Mouse (Mus musculus): ENCODE data around the gene Rasef. TPM values are rescaled to one million over a fixed set of nuclear protein-coding genes. Genes with fewer than 3 reads are reported as not detected.
"Not testable (repeated sequence)": the region's sequence is repeated elsewhere in the genome, so short reads cannot be mapped to it uniquely, and the experiment has no call there.

The Rasef gene
- polyA plus RNA-seq, 1 experiment from 2014 or later = 2.0 TPM

DNA sequence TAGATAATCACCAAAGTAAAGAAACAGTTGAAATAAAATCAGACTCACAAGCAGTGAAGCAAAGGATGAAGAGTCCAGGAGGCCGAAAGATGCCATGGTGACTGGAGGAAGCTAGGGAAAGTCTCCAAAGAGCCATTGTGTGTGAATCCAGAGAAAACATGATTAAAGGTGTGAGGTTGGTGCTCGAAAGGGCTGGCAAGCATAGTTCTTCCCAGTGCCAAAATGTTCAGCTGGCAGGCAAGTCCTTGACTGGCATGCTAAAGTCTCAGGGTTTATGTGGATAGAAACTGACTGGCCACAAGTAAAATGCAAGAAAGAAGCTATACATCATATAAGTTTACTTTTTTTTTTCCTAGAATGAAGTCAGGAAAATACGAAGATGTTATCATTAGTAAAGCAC is 22.6 kb downstream of the Rasef start:
- Histone ChIP-seq H3K4me2 (replicated peaks) (no peak overlapping the region), H3K9me3 (replicated peaks) (no peaks in the 10 kb centered on the region), H3K9ac (no peak overlapping the region), H3K36me3 (no peaks in the 10 kb centered on the region), H3K4me1 (no peaks in the 10 kb centered on the region), H3K27ac (replicated peaks) (no peak overlapping the region), H3K4me3 (replicated peaks) (no peak overlapping the region), H3K27me3 (no peaks in the 10 kb centered on the region)
- 76% methylated on average over 3 of the region's 3 CpGs for WGBS
- no peak for ATAC-seq (ENCODE audit: insufficient number of reproducible peaks, low FRiP score, low TSS enrichment, low read depth)

DNA sequence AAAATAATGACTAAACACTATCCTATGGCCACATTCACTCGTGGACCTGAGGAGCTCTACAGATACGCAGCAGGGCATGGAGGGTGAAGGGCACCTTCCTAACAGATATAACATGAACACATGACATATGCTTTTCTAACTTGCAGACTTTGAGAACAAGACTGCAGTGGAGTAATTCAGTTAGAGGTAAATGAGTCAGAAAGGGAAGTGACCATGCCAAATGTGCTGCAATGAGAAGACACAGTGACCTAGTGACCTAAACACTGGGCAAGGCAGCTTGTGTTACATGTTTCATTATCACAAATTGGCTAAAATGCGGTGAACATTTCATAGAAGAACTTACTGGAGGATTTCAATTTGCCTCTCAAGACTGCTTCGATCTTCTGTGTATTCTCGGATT is 42.6 kb downstream of the Rasef start:
- no peaks in the 10 kb centered on the region for H3K9me3 ChIP-seq (replicated peaks)
- H3K4me3 ChIP-seq (replicated peaks) = no peak overlapping the region
- no peak overlapping the region for H3K9ac ChIP-seq
- 79% methylated on average over 5 of the region's 5 CpGs for WGBS
- H3K27ac ChIP-seq (replicated peaks) = no peak overlapping the region
- H3K4me2 ChIP-seq (replicated peaks) = no peak overlapping the region
- no peaks in the 10 kb centered on the region for H3K4me1 ChIP-seq
- H3K36me3 ChIP-seq = no peaks in the 10 kb centered on the region
- H3K27me3 ChIP-seq = no peaks in the 10 kb centered on the region
- ATAC-seq (ENCODE audit: insufficient number of reproducible peaks, low FRiP score, low TSS enrichment, low read depth) = no peak

DNA sequence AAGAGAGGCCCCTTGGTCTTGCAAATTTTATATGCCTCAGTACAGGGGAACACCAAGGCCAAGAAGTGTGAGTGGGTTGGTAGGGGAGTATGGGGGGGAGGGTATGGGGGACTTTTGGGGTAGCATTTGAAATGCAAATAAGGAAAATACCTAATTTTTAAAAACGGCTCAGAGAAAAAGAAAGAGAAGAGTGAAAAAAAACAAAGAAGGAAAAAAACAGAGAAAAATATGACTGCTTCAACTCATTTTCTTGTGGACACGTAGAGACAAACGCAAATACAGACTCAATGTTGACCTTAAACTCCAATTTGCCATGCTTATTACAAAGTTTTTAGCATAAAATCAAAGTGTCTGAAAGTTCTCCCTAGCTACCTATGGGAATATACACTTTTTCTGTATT is 51.4 kb downstream of the Rasef start:
- H3K4me3 ChIP-seq (replicated peaks) = no peak overlapping the region
- WGBS = 80% methylated on average over 3 of the region's 3 CpGs
- no peaks in the 10 kb centered on the region for H3K9me3 ChIP-seq (replicated peaks)
- H3K27ac ChIP-seq (replicated peaks) = no peak overlapping the region
- no peak overlapping the region for H3K9ac ChIP-seq
- H3K4me1 ChIP-seq = no peaks in the 10 kb centered on the region
- ATAC-seq (ENCODE audit: insufficient number of reproducible peaks, low FRiP score, low TSS enrichment, low read depth) = no peak
- no peaks in the 10 kb centered on the region for H3K27me3 ChIP-seq
- H3K36me3 ChIP-seq = no peaks in the 10 kb centered on the region
- no peak overlapping the region for H3K4me2 ChIP-seq (replicated peaks)

DNA sequence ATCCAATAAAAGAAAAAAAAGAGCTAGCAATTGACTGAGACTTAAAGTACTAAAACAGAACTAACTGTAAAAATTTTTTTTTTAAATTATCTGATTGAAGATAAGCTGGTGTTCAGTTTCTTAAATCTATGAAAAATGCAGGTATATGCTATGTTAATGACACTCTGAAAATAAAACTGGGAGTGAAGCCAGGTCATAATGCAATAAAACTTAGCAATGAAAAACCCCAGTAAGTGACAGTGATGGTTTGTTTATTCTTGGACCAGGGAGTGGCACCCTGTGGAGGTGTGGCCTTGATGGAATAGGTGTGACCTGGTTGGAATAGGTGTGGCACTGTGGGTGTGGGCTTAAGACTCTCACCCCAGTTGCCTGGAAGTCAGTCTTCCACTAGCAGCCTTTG is 71.0 kb downstream of the Rasef start:
- Histone ChIP-seq H3K9ac (no peak overlapping the region), H3K4me2 (replicated peaks) (no peak overlapping the region), H3K9me3 (replicated peaks) (no peaks in the 10 kb centered on the region), H3K27me3 (no peaks in the 10 kb centered on the region), H3K27ac (replicated peaks) (no peak overlapping the region), H3K4me3 (replicated peaks) (no peak overlapping the region), H3K4me1 (no peaks in the 10 kb centered on the region), H3K36me3 (no peaks in the 10 kb centered on the region)
- no peak for ATAC-seq (ENCODE audit: insufficient number of reproducible peaks, low FRiP score, low TSS enrichment, low read depth)

DNA sequence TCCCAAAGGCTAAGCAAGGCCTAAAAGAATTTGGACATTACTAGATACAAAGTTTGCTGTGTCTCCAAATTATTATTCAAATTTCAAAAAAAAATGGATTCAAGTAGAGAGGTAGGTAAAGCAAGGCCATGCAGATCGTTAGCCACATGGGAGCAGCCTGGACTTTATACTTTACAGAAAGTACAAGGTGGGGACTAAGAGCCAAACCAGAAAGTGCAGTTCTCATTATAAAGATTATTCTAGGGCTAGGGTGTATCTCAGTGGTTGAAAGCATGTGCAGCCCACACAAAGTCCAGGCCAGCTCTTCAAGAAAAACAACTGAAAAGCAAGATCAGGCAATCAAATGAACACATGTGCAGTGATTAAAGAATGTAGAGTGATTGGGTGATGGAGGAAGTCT is 72.0 kb downstream of the Rasef start:
- no peaks in the 10 kb centered on the region for H3K36me3 ChIP-seq
- no peak for ATAC-seq (ENCODE audit: insufficient number of reproducible peaks, low FRiP score, low TSS enrichment, low read depth)

DNA sequence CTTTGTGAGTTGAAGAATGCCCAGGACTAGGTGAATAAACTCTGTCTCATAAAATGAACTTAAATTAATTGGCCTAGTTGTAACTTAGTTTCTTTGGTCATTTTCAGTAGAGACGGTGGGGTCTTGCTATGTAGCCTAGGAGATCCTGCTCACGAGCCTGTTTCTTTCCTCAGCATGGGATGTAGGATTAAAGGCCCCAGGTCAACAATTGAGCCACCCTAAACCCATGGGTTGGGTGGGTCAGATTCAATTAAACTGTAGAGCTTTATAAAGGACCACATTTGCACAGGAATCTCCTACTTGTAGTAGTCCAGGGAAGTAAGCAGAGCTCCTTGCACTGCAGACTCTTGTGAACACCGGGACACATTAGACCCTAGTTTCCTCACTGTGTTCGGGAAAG is 107.6 kb downstream of the Rasef start, which contains the start of gene Gm428:
Gm428 (plus strand) TSS at position 301 of the 400 bp plus-strand sequence.
- ATAC-seq (ENCODE audit: insufficient number of reproducible peaks, low FRiP score, low TSS enrichment, low read depth); H3K4me3 ChIP-seq (replicated peaks); H3K9ac ChIP-seq; H3K4me2 ChIP-seq (replicated peaks); H3K27ac ChIP-seq (replicated peaks); H3K36me3 ChIP-seq; H3K27me3 ChIP-seq; H3K4me1 ChIP-seq; H3K9me3 ChIP-seq (replicated peaks): not testable (repeated sequence)
- 82% methylated on average over 1 of the region's 4 CpGs for WGBS

More for the DNA sequence above, 72.0 kb downstream of the Rasef start:
- H3K27ac ChIP-seq (replicated peaks) = no peak overlapping the region
- H3K4me2 ChIP-seq (replicated peaks) = no peak overlapping the region
- H3K27me3 ChIP-seq = no peaks in the 10 kb centered on the region
- H3K4me3 ChIP-seq (replicated peaks) = no peak overlapping the region
- H3K9me3 ChIP-seq (replicated peaks) = no peaks in the 10 kb centered on the region
- WGBS = 78% methylated on average over 1 of the region's 1 CpGs
- no peaks in the 10 kb centered on the region for H3K4me1 ChIP-seq
- no peak overlapping the region for H3K9ac ChIP-seq

DNA sequence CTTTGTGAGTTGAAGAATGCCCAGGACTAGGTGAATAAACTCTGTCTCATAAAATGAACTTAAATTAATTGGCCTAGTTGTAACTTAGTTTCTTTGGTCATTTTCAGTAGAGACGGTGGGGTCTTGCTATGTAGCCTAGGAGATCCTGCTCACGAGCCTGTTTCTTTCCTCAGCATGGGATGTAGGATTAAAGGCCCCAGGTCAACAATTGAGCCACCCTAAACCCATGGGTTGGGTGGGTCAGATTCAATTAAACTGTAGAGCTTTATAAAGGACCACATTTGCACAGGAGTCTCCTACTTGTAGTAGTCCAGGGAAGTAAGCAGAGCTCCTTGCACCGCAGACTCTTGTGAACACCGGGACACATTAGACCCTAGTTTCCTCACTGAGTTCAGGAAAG is 122.7 kb downstream of the Rasef start, which contains the start of gene Gm11239:
Gm11239 (plus strand) TSS at position 301 of the 400 bp plus-strand sequence.
- WGBS = no CpG with 5 or more reads among the region's 4 CpGs
- not testable (repeated sequence) for H3K9me3 ChIP-seq (replicated peaks); H3K36me3 ChIP-seq; H3K4me3 ChIP-seq (replicated peaks); ATAC-seq (ENCODE audit: insufficient number of reproducible peaks, low FRiP score, low TSS enrichment, low read depth); H3K9ac ChIP-seq; H3K4me2 ChIP-seq (replicated peaks); H3K27ac ChIP-seq (replicated peaks); H3K4me1 ChIP-seq; H3K27me3 ChIP-seq

Other genes with a start within 250 kb of the Rasef start
- gene Gm11238, start 183.1 kb downstream of the Rasef start, polyA plus RNA-seq (2015; fragmentation: Nextera tagmentation; extraction: Ambion mirVana) = not detected in 2 replicates
- gene Gm11237, start 168.0 kb downstream of the Rasef start, polyA plus RNA-seq (2015; fragmentation: Nextera tagmentation; extraction: Ambion mirVana) = not detected in 2 replicates
- gene Gm11236, start 152.9 kb downstream of the Rasef start, polyA plus RNA-seq (2015; fragmentation: Nextera tagmentation; extraction: Ambion mirVana) = not detected in 2 replicates
- not detected in 2 replicates for gene Gm11239, start 122.6 kb downstream of the Rasef start, polyA plus RNA-seq (2015; fragmentation: Nextera tagmentation; extraction: Ambion mirVana)
- gene Gm428, start 107.5 kb downstream of the Rasef start, polyA plus RNA-seq (2015; fragmentation: Nextera tagmentation; extraction: Ambion mirVana) = not detected in 2 replicates
- gene Gm11758, start 85.3 kb upstream of the Rasef start, polyA plus RNA-seq (2015; fragmentation: Nextera tagmentation; extraction: Ambion mirVana) = not detected in 2 replicates
- gene Gm11757, start 100.1 kb upstream of the Rasef start, polyA plus RNA-seq (2015; fragmentation: Nextera tagmentation; extraction: Ambion mirVana) = not detected in 2 replicates
- gene Gm13871, start 115.0 kb upstream of the Rasef start, polyA plus RNA-seq (2015; fragmentation: Nextera tagmentation; extraction: Ambion mirVana) = not detected in 2 replicates
- gene Gm11756, start 129.8 kb upstream of the Rasef start, polyA plus RNA-seq (2015; fragmentation: Nextera tagmentation; extraction: Ambion mirVana) = 0.41 and 0.50 TPM in 2 replicates
- 5.7 and 11.3 TPM in 2 replicates for gene 2310002L09Rik, start 159.9 kb upstream of the Rasef start, polyA plus RNA-seq (2015; fragmentation: Nextera tagmentation; extraction: Ambion mirVana)
- gene Frmd3, start 222.4 kb upstream of the Rasef start, polyA plus RNA-seq (2015; fragmentation: Nextera tagmentation; extraction: Ambion mirVana) = 4.4 and 5.1 TPM in 2 replicates